In genomic region chr5:111619974-111620373, GRCm38 (mm10) we compare ENCODE assay signal across 8 mouse cellular contexts.
DNase-seq lines count a peak whose midpoint lies in the region; ATAC-seq and TF ChIP-seq lines count a peak whose summit lies in the region.

No protein-coding gene starts in this region.

- WGBS in hindbrain, embryonic 16.5 days = 29% methylated on average over 7 of the region's 9 CpGs
- WGBS in hindbrain, embryonic 14.5 days = 32% methylated on average over 8 of the region's 9 CpGs

- H3K9me3 ChIP-seq in hindbrain, embryonic 16.5 days (ENCODE audit: control insufficient read depth, low read length) = no peaks in the 10 kb centered on the region
- H3K9me3 ChIP-seq in hindbrain, embryonic 14.5 days (ENCODE audit: control insufficient read depth, low read length) = no peaks in the 10 kb centered on the region

- no peak overlapping the region for H3K27ac ChIP-seq in hindbrain, embryonic 16.5 days (ENCODE audit: low read depth, low read length)
- no peak overlapping the region for H3K27ac ChIP-seq in hindbrain, embryonic 14.5 days
- peak overlapping the region; percentile 96 for H3K27ac ChIP-seq in embryonic fibroblast, embryonic 13.5 days (ENCODE audit: insufficient read depth, low read length)

- H3K9ac ChIP-seq in hindbrain, embryonic 16.5 days (ENCODE audit: low read depth, low read length) = no peak overlapping the region; the same call in 1 of the 2 replicates
- H3K9ac ChIP-seq in hindbrain, embryonic 14.5 days = no peak overlapping the region

- no peaks in the 10 kb centered on the region for H3K27me3 ChIP-seq in hindbrain, embryonic 16.5 days (replicated peaks; ENCODE audit: control insufficient read depth, insufficient read depth, low read length)
- no peaks in the 10 kb centered on the region for H3K27me3 ChIP-seq in hindbrain, embryonic 14.5 days (ENCODE audit: control insufficient read depth, insufficient read depth, low read length)

- TF ChIP-seq CTCF in embryonic fibroblast, embryonic 13.5 days (IDR thresholded peaks at IDR 0.05; ENCODE audit: borderline replicate concordance, insufficient read depth, low read length) = no peak

- TF ChIP-seq POLR2A in embryonic fibroblast, embryonic 13.5 days (IDR thresholded peaks at IDR 0.05; ENCODE audit: low read depth, low read length) = peak; percentile 70

- H3K36me3 ChIP-seq in hindbrain, embryonic 16.5 days (ENCODE audit: control insufficient read depth, insufficient read depth, low read length) = no peaks in the 10 kb centered on the region
- no peaks in the 10 kb centered on the region for H3K36me3 ChIP-seq in hindbrain, embryonic 14.5 days (replicated peaks; ENCODE audit: control insufficient read depth, insufficient read depth)

- H3K4me2 ChIP-seq in hindbrain, embryonic 16.5 days (ENCODE audit: low read length) = no peak overlapping the region
- H3K4me2 ChIP-seq in hindbrain, embryonic 14.5 days (replicated peaks) = no peak overlapping the region

- ATAC-seq in hindbrain, embryonic 16.5 days = peak; percentile 56; the same call in 1 of the 2 replicates
- no peak for ATAC-seq in hindbrain, embryonic 14.5 days (ENCODE audit: low FRiP score)
- no peak for ATAC-seq in megakaryocyte-erythroid progenitor cell, adult 5-6 weeks (replicated peaks; ENCODE audit: low FRiP score, low TSS enrichment, poor library complexity, severe bottlenecking)

- H3K4me3 ChIP-seq in hindbrain, embryonic 16.5 days (ENCODE audit: low read length) = no peak overlapping the region
- H3K4me3 ChIP-seq in hindbrain, embryonic 14.5 days (replicated peaks; ENCODE audit: low read length) = no peak overlapping the region
- H3K4me3 ChIP-seq in embryonic fibroblast, embryonic 13.5 days (ENCODE audit: insufficient read depth, low read length) = no peak overlapping the region

- DNase-seq in hindbrain, embryonic 14.5 days (ENCODE audit: low spot score) = no peak
- DNase-seq in heart, postnatal 4 days = peak; percentile 72
- DNase-seq in lung, postnatal 14 days = peak; percentile 32
- no peak for DNase-seq in spleen, adult 18-20 months
- DNase-seq in layer of hippocampus, postnatal 25 days (ENCODE audit: extremely low spot score in 1 of 2, low spot score in 1 of 2) = no peak

- H3K4me1 ChIP-seq in hindbrain, embryonic 16.5 days (ENCODE audit: control insufficient read depth, insufficient read depth, low read depth, low read length) = peaks cover 3% of the 10 kb centered on the region; the same call in 1 of the 2 replicates
- no peaks in the 10 kb centered on the region for H3K4me1 ChIP-seq in hindbrain, embryonic 14.5 days (replicated peaks; ENCODE audit: control insufficient read depth, insufficient read depth, low read length)
- H3K4me1 ChIP-seq in embryonic fibroblast, embryonic 13.5 days (ENCODE audit: control insufficient read depth, insufficient read depth, low read length) = peaks cover 16% of the 10 kb centered on the region

Comparison
In these comparisons a context has a peak if more than half of its experiments do, and no peak if none do; other contexts are left out.
1. DNase-seq: peak in heart, postnatal 4 days (single experiment) and lung, postnatal 14 days (single experiment); none in hindbrain, embryonic 14.5 days (single experiment), spleen, adult 18-20 months (0 of 2) and layer of hippocampus, postnatal 25 days (0 of 2).